Mouse (Mus musculus) neural tube, embryonic 13.5 days (tissue): ENCODE results near the gene Eif5a. TPM values are rescaled to one million over a fixed set of nuclear protein-coding genes. Genes with fewer than 3 reads are reported as not detected.

Experiments used
- ATAC-seq: fragments of 200-750 bp; cut with Nextera tagmentation; 2 replicates; pipeline ENCODE4 v1.8.0; 2017; ENCODE audit warnings: low read depth, mild to moderate bottlenecking, moderate TSS enrichment, moderate library complexity
- H3K27ac ChIP-seq: fragments of 300-500 bp; sonication (generic); replicated peaks from 2 replicates; pipeline ENCODE4 v1.5.1; 2015; ENCODE audit warnings: moderate library complexity, mild to moderate bottlenecking, inconsistent platforms
- H3K27me3 ChIP-seq: fragments of 300-500 bp; sonication (generic); 2 replicates; pipeline ENCODE4 v1.6.1; 2015; ENCODE audit warnings: mild to moderate bottlenecking, inconsistent platforms
- H3K36me3 ChIP-seq: fragments of 300-500 bp; sonication (generic); 2 replicates; pipeline ENCODE4 v1.6.1; 2015; ENCODE audit warnings: mild to moderate bottlenecking, inconsistent platforms
- H3K4me1 ChIP-seq: fragments of 300-500 bp; sonication (generic); replicated peaks from 2 replicates; pipeline ENCODE4 v1.6.1; 2015; ENCODE audit warnings: inconsistent platforms
- H3K4me2 ChIP-seq: fragments of 300-500 bp; sonication (generic); 2 replicates; pipeline ENCODE4 v1.6.1; 2015; ENCODE audit warnings: inconsistent platforms, mild to moderate bottlenecking, moderate library complexity
- H3K4me3 ChIP-seq: fragments of 300-500 bp; sonication (generic); 2 replicates; pipeline ENCODE4 v1.5.1; 2015; ENCODE audit warnings: mild to moderate bottlenecking, inconsistent platforms
- H3K9ac ChIP-seq: fragments of 300-500 bp; sonication (generic); 2 replicates; pipeline ENCODE4 v1.6.1; 2015; ENCODE audit warnings: moderate library complexity, mild to moderate bottlenecking, inconsistent platforms
- H3K9me3 ChIP-seq: fragments of 300-500 bp; sonication (generic); 2 replicates; pipeline ENCODE4 v1.6.1; 2016; ENCODE audit warnings: inconsistent platforms
- WGBS: fragments of 180-500 bp; shearing (Covaris S2); methylation state at CpG from one replicate; pipeline ENCODE4 v1.1.7; 2015; 5-methylcytosine and 5-hydroxymethylcytosine counted together
- polyA plus RNA-seq: library from polyadenylated mRNA; unstranded; fragments of >200 nt; fragmentation: Nextera tagmentation; extraction: Ambion mirVana; gene quantifications from 2 replicates; pipeline ENCODE4 v1.2.1, GENCODE M21; 2015

Eif5a gene
- polyA plus RNA-seq, 1 experiment from 2014 or later: 1,178 TPM

- peaks cover 45% of the 10 kb centered on the region for H3K27me3 ChIP-seq
- H3K9me3 ChIP-seq: no peaks in the 10 kb centered on the region
- ATAC-seq: no peak
- H3K27ac ChIP-seq: no peak overlapping the region
- H3K4me2 ChIP-seq: no peak overlapping the region
- H3K4me3 ChIP-seq: no peak overlapping the region
- peaks cover 23% of the 10 kb centered on the region for H3K4me1 ChIP-seq
- H3K36me3 ChIP-seq: no peaks in the 10 kb centered on the region
- no peak overlapping the region for H3K9ac ChIP-seq
- WGBS: 95% methylated on average over 17 of the region's 17 CpGs
Measured at GRCm38 (mm10) chr11:69939731-69940130, 18.0 kb upstream of the Eif5a start.

GRCm38 (mm10) chr11:69939181-69939580 is 17.4 kb upstream of the Eif5a start:
- no peak overlapping the region for H3K4me3 ChIP-seq
- H3K27ac ChIP-seq: no peak overlapping the region
- no peak overlapping the region for H3K4me2 ChIP-seq
- no peaks in the 10 kb centered on the region for H3K9me3 ChIP-seq
- H3K36me3 ChIP-seq: no peaks in the 10 kb centered on the region
- H3K9ac ChIP-seq: no peak overlapping the region
- ATAC-seq: no peak
- H3K4me1 ChIP-seq: peaks cover 26% of the 10 kb centered on the region
- peaks cover 50% of the 10 kb centered on the region for H3K27me3 ChIP-seq
- 60% methylated on average over 5 of the region's 5 CpGs for WGBS

- H3K27ac ChIP-seq: no peak overlapping the region
- WGBS: 32% methylated on average over 9 of the region's 9 CpGs
- H3K9ac ChIP-seq: no peak overlapping the region
- no peak for ATAC-seq
- peaks cover 50% of the 10 kb centered on the region for H3K27me3 ChIP-seq
- H3K36me3 ChIP-seq: no peaks in the 10 kb centered on the region
- H3K9me3 ChIP-seq: no peaks in the 10 kb centered on the region
- H3K4me1 ChIP-seq: peaks cover 26% of the 10 kb centered on the region
- H3K4me2 ChIP-seq: no peak overlapping the region
- no peak overlapping the region for H3K4me3 ChIP-seq
Measured at GRCm38 (mm10) chr11:69938401-69938979, 16.7 kb upstream of the Eif5a start.

GRCm38 (mm10) chr11:69937834-69938233 is 16.1 kb upstream of the Eif5a start:
- no peak overlapping the region for H3K4me3 ChIP-seq
- no peak overlapping the region for H3K27ac ChIP-seq
- no peaks in the 10 kb centered on the region for H3K36me3 ChIP-seq
- no peak overlapping the region for H3K9ac ChIP-seq
- H3K4me2 ChIP-seq: no peak overlapping the region
- H3K27me3 ChIP-seq: peaks cover 50% of the 10 kb centered on the region
- H3K9me3 ChIP-seq: no peaks in the 10 kb centered on the region
- peaks cover 26% of the 10 kb centered on the region for H3K4me1 ChIP-seq
- 56% methylated on average over 5 of the region's 5 CpGs for WGBS
- ATAC-seq: no peak

GRCm38 (mm10) chr11:69937385-69937784 is 15.6 kb upstream of the Eif5a start:
- H3K27me3 ChIP-seq: peaks cover 50% of the 10 kb centered on the region
- no peak overlapping the region for H3K4me2 ChIP-seq
- WGBS: 53% methylated on average over 4 of the region's 4 CpGs
- H3K9me3 ChIP-seq: no peaks in the 10 kb centered on the region
- no peak overlapping the region for H3K9ac ChIP-seq
- no peak overlapping the region for H3K27ac ChIP-seq
- peaks cover 26% of the 10 kb centered on the region for H3K4me1 ChIP-seq
- no peak overlapping the region for H3K4me3 ChIP-seq
- no peak for ATAC-seq
- H3K36me3 ChIP-seq: no peaks in the 10 kb centered on the region

GRCm38 (mm10) chr11:69936714-69937347 is 15.1 kb upstream of the Eif5a start:
- peak overlapping the region; percentile 55 for H3K4me3 ChIP-seq
- H3K36me3 ChIP-seq: no peaks in the 10 kb centered on the region
- H3K9me3 ChIP-seq: no peaks in the 10 kb centered on the region
- no peak overlapping the region for H3K27ac ChIP-seq
- H3K9ac ChIP-seq: no peak overlapping the region
- no peak for ATAC-seq
- peak overlapping the region; percentile 99 for H3K4me2 ChIP-seq
- peaks cover 50% of the 10 kb centered on the region for H3K27me3 ChIP-seq
- peaks cover 26% of the 10 kb centered on the region for H3K4me1 ChIP-seq
- 43% methylated on average over 9 of the region's 9 CpGs for WGBS

- ATAC-seq: peak; percentile 34
- Histone ChIP-seq H3K9me3 (no peaks in the 10 kb centered on the region), H3K27ac (no peak overlapping the region), H3K4me1 (peaks cover 26% of the 10 kb centered on the region), H3K4me2 (peak overlapping the region; percentile 99), H3K36me3 (no peaks in the 10 kb centered on the region), H3K4me3 (peak overlapping the region; percentile 55), H3K9ac (peak overlapping the region; percentile 74), H3K27me3 (peaks cover 50% of the 10 kb centered on the region)
- 1% methylated on average over 29 of the region's 30 CpGs for WGBS
Measured at GRCm38 (mm10) chr11:69936156-69936555, 14.4 kb upstream of the Eif5a start.

GRCm38 (mm10) chr11:69935137-69935879 is 13.6 kb upstream of the Eif5a start, which contains the start of gene Ybx2:
Gene Ybx2 (plus strand): TSS chr11:69935796.
- Histone ChIP-seq H3K9me3 (no peaks in the 10 kb centered on the region), H3K36me3 (no peaks in the 10 kb centered on the region), H3K27me3 (peaks cover 50% of the 10 kb centered on the region), H3K27ac (no peak within 1 kb of the TSS), H3K9ac (peak within 1 kb of the TSS; percentile 74), H3K4me3 (peak within 1 kb of the TSS; percentile 55), H3K4me1 (peaks cover 23% of the 10 kb centered on the region), H3K4me2 (peak within 1 kb of the TSS; percentile 99)
- WGBS: 1% methylated on average over 62 of the region's 62 CpGs
- ATAC-seq: peak; percentile 87

GRCm38 (mm10) chr11:69934681-69935080 is 12.9 kb upstream of the Eif5a start:
- H3K27me3 ChIP-seq: peaks cover 48% of the 10 kb centered on the region
- peaks cover 23% of the 10 kb centered on the region for H3K4me1 ChIP-seq
- no peaks in the 10 kb centered on the region for H3K36me3 ChIP-seq
- no peak overlapping the region for H3K27ac ChIP-seq
- peak overlapping the region; percentile 99 for H3K4me2 ChIP-seq
- no peaks in the 10 kb centered on the region for H3K9me3 ChIP-seq
- 19% methylated on average over 6 of the region's 6 CpGs for WGBS
- ATAC-seq: no peak
- H3K9ac ChIP-seq: peak overlapping the region; percentile 22; the same call in 1 of the 2 replicates
- H3K4me3 ChIP-seq: peak overlapping the region; percentile 55

- Histone ChIP-seq H3K36me3 (no peaks in the 10 kb centered on the region), H3K9me3 (no peaks in the 10 kb centered on the region), H3K4me2 (peak overlapping the region; percentile 99), H3K27me3 (peaks cover 43% of the 10 kb centered on the region), H3K27ac (no peak overlapping the region), H3K9ac (peak overlapping the region; percentile 22; the same call in 1 of the 2 replicates), H3K4me3 (peak overlapping the region; percentile 55; the same call in 1 of the 2 replicates), H3K4me1 (peaks cover 23% of the 10 kb centered on the region)
- under 1% methylated on average over 18 of the region's 18 CpGs for WGBS
- ATAC-seq: no peak
Measured at GRCm38 (mm10) chr11:69934169-69934568, 12.4 kb upstream of the Eif5a start.

- 76% methylated on average over 4 of the region's 4 CpGs for WGBS
- H3K27me3 ChIP-seq: peaks cover 32% of the 10 kb centered on the region
- H3K9ac ChIP-seq: no peak overlapping the region
- H3K4me2 ChIP-seq: no peak overlapping the region
- H3K27ac ChIP-seq: no peak overlapping the region
- H3K9me3 ChIP-seq: no peaks in the 10 kb centered on the region
- no peak for ATAC-seq
- no peaks in the 10 kb centered on the region for H3K36me3 ChIP-seq
- H3K4me3 ChIP-seq: no peak overlapping the region
- peaks cover 23% of the 10 kb centered on the region for H3K4me1 ChIP-seq
Measured at GRCm38 (mm10) chr11:69933066-69933465, 11.3 kb upstream of the Eif5a start.

GRCm38 (mm10) chr11:69932254-69932653 is 10.5 kb upstream of the Eif5a start:
- no peaks in the 10 kb centered on the region for H3K36me3 ChIP-seq
- no peak overlapping the region for H3K4me3 ChIP-seq
- ATAC-seq: no peak
- no peaks in the 10 kb centered on the region for H3K9me3 ChIP-seq
- H3K4me1 ChIP-seq: peaks cover 22% of the 10 kb centered on the region
- H3K4me2 ChIP-seq: no peak overlapping the region
- H3K27ac ChIP-seq: no peak overlapping the region
- 37% methylated on average over 3 of the region's 3 CpGs for WGBS
- peaks cover 24% of the 10 kb centered on the region for H3K27me3 ChIP-seq
- no peak overlapping the region for H3K9ac ChIP-seq
